Mouse (Mus musculus) hindbrain, embryonic 11.5 days (tissue): Measurements from ENCODE around the gene 5031439G07Rik. TPM values are rescaled to one million over a fixed set of nuclear protein-coding genes. Genes with fewer than 3 reads are reported as not detected.
A peak's percentile ranks its signal among the peaks of the same experiment; 100 is the strongest.

Source experiments
- ATAC-seq: fragments of 200-750 bp; cut with Nextera tagmentation; 2 replicates; pipeline ENCODE4 v1.8.0; 2017; ENCODE audit warnings: mild to moderate bottlenecking, moderate TSS enrichment, moderate library complexity; ENCODE audit not compliant: low FRiP score
- DNase-seq: peaks from one replicate; pipeline ENCODE4 v3.0.0-alpha.2; 2015; ENCODE audit warnings: low spot score
- H3K27ac ChIP-seq: fragments of 300-500 bp; sonication (generic); 2 replicates; pipeline ENCODE4 v1.5.1; 2014; ENCODE audit warnings: mild to moderate bottlenecking, low read depth, low read length
- H3K27me3 ChIP-seq: fragments of 300-500 bp; sonication (generic); 2 replicates; pipeline ENCODE4 v1.6.1; 2014; ENCODE audit warnings: mild to moderate bottlenecking, low read length, moderate library complexity, mixed read lengths; ENCODE audit not compliant: control insufficient read depth, insufficient read depth
- H3K36me3 ChIP-seq: fragments of 300-500 bp; sonication (generic); 2 replicates; pipeline ENCODE4 v1.6.1; 2014; ENCODE audit warnings: mild to moderate bottlenecking, low read length, moderate library complexity, mixed read lengths; ENCODE audit not compliant: control insufficient read depth, insufficient read depth
- H3K4me1 ChIP-seq: fragments of 300-500 bp; sonication (generic); replicated peaks from 2 replicates; pipeline ENCODE4 v1.6.1; 2014; ENCODE audit warnings: low read length, mixed read lengths; ENCODE audit not compliant: control insufficient read depth, insufficient read depth
- H3K4me2 ChIP-seq: fragments of 300-500 bp; sonication (generic); replicated peaks from 2 replicates; pipeline ENCODE4 v1.6.1; 2014; ENCODE audit warnings: mild to moderate bottlenecking, low read depth, low read length
- H3K4me3 ChIP-seq: fragments of 300-500 bp; sonication (generic); 2 replicates; pipeline ENCODE4 v1.5.1; 2014; ENCODE audit warnings: low read depth, low read length
- H3K9ac ChIP-seq: fragments of 300-500 bp; sonication (generic); 2 replicates; pipeline ENCODE4 v1.6.1; 2014; ENCODE audit warnings: low read depth, low read length
- H3K9me3 ChIP-seq: fragments of 300-500 bp; sonication (generic); 2 replicates; pipeline ENCODE4 v1.6.1; 2016; ENCODE audit warnings: low read length; ENCODE audit not compliant: control insufficient read depth
- WGBS: fragments of 180-500 bp; shearing (Covaris S2); extraction: QIAGEN DNeasy Blood & Tissue Kit; methylation state at CpG from one replicate; pipeline ENCODE4 v1.1.7; 2014; 5-methylcytosine and 5-hydroxymethylcytosine counted together
- polyA plus RNA-seq: library from polyadenylated mRNA; unstranded; fragments of >200 nt; fragmentation: Nextera tagmentation; extraction: Ambion mirVana; gene quantifications from 2 replicates; pipeline ENCODE4 v1.2.1, GENCODE M21; 2014

5031439G07Rik gene
- polyA plus RNA-seq, 1 experiment from 2014 or later: 12.9 TPM

DNA sequence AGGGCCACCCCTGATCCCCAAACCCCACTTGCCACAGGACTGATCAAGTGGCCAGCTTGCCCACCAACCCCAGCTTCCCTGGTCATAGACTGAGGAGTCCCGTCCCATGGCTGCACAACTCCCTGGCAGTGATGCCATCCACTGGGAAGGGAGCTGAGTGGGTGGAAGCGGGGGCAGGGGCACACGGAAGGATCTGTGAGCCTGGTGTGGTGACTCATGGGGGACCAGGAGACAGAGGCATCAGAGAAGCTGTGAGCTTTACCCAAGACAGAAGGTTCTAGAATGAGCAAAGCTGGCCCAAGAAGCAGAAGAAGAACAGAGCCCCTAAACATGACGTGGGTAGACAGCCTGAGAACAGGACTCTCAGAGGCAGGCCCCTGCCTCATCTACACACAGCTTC, 38.3 kb downstream of the 5031439G07Rik start:
- H3K27me3 ChIP-seq: no peaks in the 10 kb centered on the region
- 97% methylated on average over 4 of the region's 4 CpGs for WGBS
- H3K4me1 ChIP-seq: no peaks in the 10 kb centered on the region
- H3K4me2 ChIP-seq: no peak overlapping the region
- peaks cover 7% of the 10 kb centered on the region; the same call in 1 of the 2 replicates for H3K36me3 ChIP-seq
- no peaks in the 10 kb centered on the region for H3K9me3 ChIP-seq
- H3K9ac ChIP-seq: no peak overlapping the region
- H3K27ac ChIP-seq: no peak overlapping the region
- DNase-seq: no peak
- no peak for ATAC-seq
- H3K4me3 ChIP-seq: no peak overlapping the region

- WGBS: 93% methylated on average over 14 of the region's 14 CpGs
- Histone ChIP-seq H3K36me3 (peaks cover 7% of the 10 kb centered on the region; the same call in 1 of the 2 replicates), H3K9me3 (no peaks in the 10 kb centered on the region), H3K27me3 (no peaks in the 10 kb centered on the region), H3K4me1 (no peaks in the 10 kb centered on the region), H3K9ac (no peak overlapping the region), H3K4me3 (no peak overlapping the region), H3K27ac (no peak overlapping the region), H3K4me2 (no peak overlapping the region)
- ATAC-seq (no peak), DNase-seq (no peak)
Observed at GRCm38 (mm10) chr15:84948990-84949389, 39.4 kb downstream of the 5031439G07Rik start.

- WGBS: 88% methylated on average over 5 of the region's 5 CpGs
- DNase-seq (no peak), ATAC-seq (no peak)
- H3K4me3 ChIP-seq: no peak overlapping the region
- no peaks in the 10 kb centered on the region for H3K4me1 ChIP-seq
- no peak overlapping the region for H3K9ac ChIP-seq
- no peaks in the 10 kb centered on the region for H3K27me3 ChIP-seq
- 0 out of 2 replicates have a peak, but pooled peaks cover 7% of the 10 kb centered on the region for H3K36me3 ChIP-seq
- no peak overlapping the region for H3K27ac ChIP-seq
- H3K9me3 ChIP-seq: no peaks in the 10 kb centered on the region
- no peak overlapping the region for H3K4me2 ChIP-seq
Observed at GRCm38 (mm10) chr15:84944319-84944718, 44.0 kb downstream of the 5031439G07Rik start.

DNA sequence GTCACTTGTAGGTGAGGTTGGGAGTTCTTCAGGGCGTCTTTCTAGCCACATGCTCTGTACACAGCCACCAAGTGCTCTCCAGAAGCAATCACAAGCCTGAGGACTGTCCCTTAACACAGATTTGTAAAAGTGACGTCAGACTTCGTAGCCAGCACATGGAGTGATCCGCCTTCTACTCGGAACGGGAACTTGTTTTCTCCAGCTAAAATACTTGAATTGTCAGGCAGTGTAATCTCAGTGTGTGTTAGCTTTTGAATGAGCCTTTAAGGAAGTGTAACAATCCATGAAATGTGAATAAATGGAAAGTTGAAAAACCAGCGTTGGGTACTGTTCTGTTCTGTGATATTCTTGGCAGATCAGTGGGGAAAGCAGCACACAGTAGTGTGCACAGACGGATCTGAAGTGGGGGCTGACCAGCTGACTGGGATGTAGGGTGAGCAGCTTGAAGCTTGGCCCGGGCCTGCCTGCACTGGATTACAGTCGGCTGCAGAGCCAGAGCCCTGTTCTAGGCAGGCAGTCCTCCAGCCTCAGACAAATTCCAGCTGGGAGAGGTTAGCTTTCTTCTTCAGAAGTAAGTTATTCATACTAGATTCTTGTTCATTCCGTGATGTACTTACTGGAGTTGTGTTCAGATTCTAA, 45.6 kb downstream of the 5031439G07Rik start:
- 0 out of 2 replicates have a peak, but pooled peaks cover 9% of the 10 kb centered on the region for H3K36me3 ChIP-seq
- no peak overlapping the region for H3K4me3 ChIP-seq
- ATAC-seq: no peak
- no peaks in the 10 kb centered on the region for H3K27me3 ChIP-seq
- H3K27ac ChIP-seq: no peak overlapping the region
- H3K9me3 ChIP-seq: no peaks in the 10 kb centered on the region
- no peaks in the 10 kb centered on the region for H3K4me1 ChIP-seq
- no peak overlapping the region for H3K9ac ChIP-seq
- no peak overlapping the region for H3K4me2 ChIP-seq
- WGBS: 81% methylated on average over 11 of the region's 11 CpGs
- no peak for DNase-seq

- Histone ChIP-seq H3K27me3 (no peaks in the 10 kb centered on the region), H3K27ac (no peak overlapping the region), H3K9me3 (no peaks in the 10 kb centered on the region), H3K4me2 (no peak overlapping the region), H3K4me3 (no peak overlapping the region), H3K36me3 (peaks cover 24% of the 10 kb centered on the region), H3K4me1 (no peaks in the 10 kb centered on the region), H3K9ac (no peak overlapping the region)
- no peak for ATAC-seq
- DNase-seq: no peak
- WGBS: 56% methylated on average over 12 of the region's 12 CpGs
Observed at GRCm38 (mm10) chr15:84940102-84940501, 48.2 kb downstream of the 5031439G07Rik start.

GRCm38 (mm10) chr15:84934901-84935300, 53.5 kb downstream of the 5031439G07Rik start:
- Histone ChIP-seq H3K4me2 (no peak overlapping the region), H3K4me1 (no peaks in the 10 kb centered on the region), H3K27me3 (no peaks in the 10 kb centered on the region), H3K9ac (no peak overlapping the region), H3K36me3 (peaks cover 23% of the 10 kb centered on the region), H3K27ac (no peak overlapping the region), H3K4me3 (no peak overlapping the region), H3K9me3 (no peaks in the 10 kb centered on the region)
- no peak for ATAC-seq
- DNase-seq: no peak
- WGBS: 93% methylated on average over 16 of the region's 16 CpGs

DNA sequence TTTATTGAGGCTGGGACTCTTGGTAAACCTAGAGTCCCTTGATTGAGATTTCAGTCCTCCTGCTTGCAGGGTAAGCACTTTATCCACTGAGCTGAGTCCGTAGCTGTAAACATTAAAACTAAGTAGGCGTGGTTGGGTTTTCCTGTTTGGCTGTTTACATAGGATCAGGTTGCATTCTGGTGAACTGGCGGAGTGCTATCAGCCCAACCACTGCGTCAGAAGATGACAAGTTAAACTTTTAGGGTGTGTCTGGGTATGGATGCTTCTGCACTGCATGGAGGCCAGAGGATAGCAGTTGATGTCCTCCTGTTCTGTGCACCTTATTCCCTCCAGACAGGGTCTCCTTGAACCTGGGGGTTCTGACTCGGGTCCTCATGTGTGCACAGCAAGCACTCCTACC, 56.0 kb downstream of the 5031439G07Rik start:
- DNase-seq (no peak), ATAC-seq (no peak)
- Histone ChIP-seq H3K4me2 (no peak overlapping the region), H3K36me3 (peaks cover 22% of the 10 kb centered on the region), H3K9me3 (no peaks in the 10 kb centered on the region), H3K27me3 (no peaks in the 10 kb centered on the region), H3K4me3 (no peak overlapping the region), H3K4me1 (no peaks in the 10 kb centered on the region), H3K9ac (no peak overlapping the region), H3K27ac (no peak overlapping the region)
- 77% methylated on average over 5 of the region's 5 CpGs for WGBS

DNA sequence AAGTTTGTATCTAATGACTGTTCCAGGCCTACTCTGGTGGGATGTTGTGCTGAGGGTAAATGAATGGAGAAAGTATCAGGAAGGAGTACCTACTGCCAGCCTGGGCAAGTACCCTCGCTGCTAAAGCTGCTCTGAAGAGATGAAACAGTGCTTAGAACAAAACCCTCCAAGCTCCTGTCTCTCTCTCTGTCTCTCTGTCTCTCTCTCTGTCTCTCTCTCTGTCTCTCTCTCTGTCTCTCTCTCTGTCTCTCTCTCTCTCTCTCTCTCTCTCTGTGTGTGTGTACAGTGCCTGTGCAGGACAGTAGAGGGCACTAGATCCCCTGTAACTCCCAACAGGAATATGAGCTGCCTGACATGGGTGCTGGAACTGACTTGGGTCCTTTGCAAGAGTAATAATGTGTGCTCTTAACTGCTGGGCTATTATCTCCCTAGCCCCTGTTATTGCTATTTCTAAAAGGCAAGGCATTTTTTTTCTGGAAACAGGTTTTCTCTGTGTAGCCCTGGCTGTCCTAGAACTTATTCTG, 62.8 kb downstream of the 5031439G07Rik start:
- H3K9me3 ChIP-seq: no peaks in the 10 kb centered on the region
- H3K4me2 ChIP-seq: no peak overlapping the region
- H3K4me3 ChIP-seq: no peak overlapping the region
- ATAC-seq: no peak
- peaks cover 4% of the 10 kb centered on the region; the same call in 1 of the 2 replicates for H3K4me1 ChIP-seq
- no peak overlapping the region for H3K27ac ChIP-seq
- WGBS: 81% methylated on average over 1 of the region's 1 CpGs
- no peaks in the 10 kb centered on the region for H3K27me3 ChIP-seq
- H3K9ac ChIP-seq: no peak overlapping the region
- DNase-seq: peak; percentile 30
- peaks cover 5% of the 10 kb centered on the region; the same call in 1 of the 2 replicates for H3K36me3 ChIP-seq

- Histone ChIP-seq H3K4me2 (peak overlapping the region; percentile 77), H3K36me3 (peaks cover 5% of the 10 kb centered on the region; the same call in 1 of the 2 replicates), H3K4me1 (peaks cover 4% of the 10 kb centered on the region; the same call in 1 of the 2 replicates), H3K27me3 (no peaks in the 10 kb centered on the region), H3K9me3 (no peaks in the 10 kb centered on the region), H3K4me3 (peak overlapping the region; percentile 99), H3K9ac (peak overlapping the region; percentile 38), H3K27ac (no peak overlapping the region)
- peak; percentile 75 for DNase-seq
- ATAC-seq: no peak
- 23% methylated on average over 9 of the region's 9 CpGs for WGBS
Observed at GRCm38 (mm10) chr15:84924781-84925315, 63.5 kb downstream of the 5031439G07Rik start.
